Mouse (Mus musculus): ENCODE measurements around the gene Plet1. TPM values are rescaled to one million over a fixed set of nuclear protein-coding genes. Genes with fewer than 3 reads are reported as not detected.

Plet1 gene
- total and polyA plus RNA-seq, 3 experiments = 0.08 to 0.19 TPM; not detected in 1

DNA sequence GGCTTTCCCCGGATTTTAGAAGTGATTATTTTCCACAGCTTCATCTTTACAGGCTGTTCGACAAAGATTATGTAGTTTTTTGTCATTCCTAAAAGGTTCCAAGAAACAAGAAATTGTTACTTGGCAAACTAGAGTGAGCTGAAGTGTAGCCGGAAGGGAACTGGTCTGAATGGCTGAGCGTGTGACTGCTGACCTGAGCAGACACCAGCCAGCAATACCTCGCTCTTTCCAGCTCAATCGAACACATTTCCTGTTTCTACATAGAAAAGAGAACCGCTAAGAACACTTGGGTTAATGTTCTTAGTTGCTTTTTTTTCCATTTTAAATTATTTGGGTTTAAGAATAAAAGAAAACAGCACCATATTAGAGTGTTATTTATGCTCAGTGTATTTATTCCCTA lies 45.8 kb downstream of the Plet1 start:
- in situ Hi-C loops (cut with MboI; ENCODE audit: low pct_ligation_motif_present, low pct_unique_long_range_greater_than_20kb, low sequenced_read_pairs) (loop anchor here (25.0 kb wide), 1 partner anchor 1003 kb away; no protein-coding TSS in a partner anchor), dilution Hi-C loops (cut with MboI; ENCODE audit: extremely low pct_ligation_motif_present, extremely low pct_unique_long_range_greater_than_20kb, low sequenced_read_pairs) (no loop called here)
- Histone ChIP-seq H3K4me1 (ENCODE audit: control insufficient read depth in 1 of 2, insufficient read depth in 2 of 2) (peaks cover 11 to 25% of the 10 kb centered on the region in 2 experiments), H3K79me2 (replicated peaks; ENCODE audit: control insufficient read depth, extremely low read depth, insufficient read depth, poor library complexity, severe bottlenecking) (no peaks in the 10 kb centered on the region), H3K27me3 (replicated peaks) (peaks cover 4% of the 10 kb centered on the region), H3K27ac (ENCODE audit: insufficient read depth, low read depth) (no peak overlapping the region), H3K4me2 (ENCODE audit: insufficient read depth, low read depth, poor library complexity, severe bottlenecking) (no peak overlapping the region), H3K9ac (ENCODE audit: insufficient read depth, low read depth) (no peak overlapping the region), H3K36me3 (replicated peaks in 1 of 2; ENCODE audit: control insufficient read depth in 1 of 2, insufficient read depth in 1 of 2, low read length in 1 of 2) (no peaks in the 10 kb centered on the region), H3K4me3 (replicated peaks in 1 of 3; ENCODE audit: low read depth in 2 of 3, low read length in 2 of 3, poor library complexity in 1 of 3) (no peak overlapping the region), H3K9me3 (replicated peaks; ENCODE audit: low read length) (no peaks in the 10 kb centered on the region)
- DNase-seq (ENCODE audit: extremely low read depth) = no peak
- TF ChIP-seq USF2 (conservative IDR thresholded peaks at IDR 0.05; ENCODE audit: low read depth, low read length) (no peak), USF1 (IDR thresholded peaks at IDR 0.05; ENCODE audit: low read depth, low read length) (no peak), MEF2A (IDR thresholded peaks at IDR 0.05; ENCODE audit: borderline replicate concordance, low read depth, low read length) (no peak)

DNA sequence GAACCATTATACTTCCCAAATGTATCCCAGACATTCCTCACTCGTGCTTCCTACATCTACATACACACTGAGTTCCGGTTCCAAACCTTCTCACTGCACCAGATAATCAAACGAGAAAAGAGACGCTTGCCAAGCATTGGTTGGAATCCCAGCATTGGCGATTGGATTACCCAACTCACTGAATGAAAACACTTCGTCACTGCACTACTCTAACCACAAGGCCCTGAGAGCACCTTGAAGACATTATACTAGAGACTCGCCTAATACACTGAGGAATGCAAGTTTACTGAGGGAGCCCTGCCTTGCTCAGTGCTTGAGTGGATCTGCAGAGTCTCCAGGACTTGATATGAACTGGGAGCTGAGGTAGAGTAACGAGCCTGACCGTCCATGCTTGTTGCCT lies 48.1 kb downstream of the Plet1 start:
- H3K4me3 ChIP-seq (replicated peaks in 1 of 3; ENCODE audit: low read depth in 2 of 3, low read length in 2 of 3, poor library complexity in 1 of 3) = no peak overlapping the region
- no peak overlapping the region for H3K9ac ChIP-seq (ENCODE audit: insufficient read depth, low read depth)
- dilution Hi-C loops (cut with MboI; ENCODE audit: extremely low pct_ligation_motif_present, extremely low pct_unique_long_range_greater_than_20kb, low sequenced_read_pairs) (no loop called here), in situ Hi-C loops (cut with MboI; ENCODE audit: low pct_ligation_motif_present, low pct_unique_long_range_greater_than_20kb, low sequenced_read_pairs) (loop anchor here (25.0 kb wide), 1 partner anchor 1005 kb away; no protein-coding TSS in a partner anchor)
- no peak overlapping the region for H3K4me2 ChIP-seq (ENCODE audit: insufficient read depth, low read depth, poor library complexity, severe bottlenecking)
- H3K27ac ChIP-seq (ENCODE audit: insufficient read depth, low read depth) = no peak overlapping the region
- H3K4me1 ChIP-seq (ENCODE audit: control insufficient read depth in 1 of 2, insufficient read depth in 2 of 2) = peaks cover 3 to 12% of the 10 kb centered on the region in 2 experiments; a peak in 3 of 4 replicates
- no peak for TF ChIP-seq TBP (conservative IDR thresholded peaks at IDR 0.05; ENCODE audit: low read depth, low read length)
- TF ChIP-seq SIN3A (IDR thresholded peaks at IDR 0.05; ENCODE audit: low read length) = no peak
- TF ChIP-seq ZNF384 (IDR thresholded peaks at IDR 0.05; ENCODE audit: low read depth, low read length) = no peak
- no peak for TF ChIP-seq ZMIZ1 (IDR thresholded peaks at IDR 0.05; ENCODE audit: low read depth, low read length)
- no peak for TF ChIP-seq SMC3 (IDR thresholded peaks at IDR 0.05; ENCODE audit: low read depth, low read length)
- TF ChIP-seq ZKSCAN1 (IDR thresholded peaks at IDR 0.05; ENCODE audit: borderline replicate concordance, low read depth, low read length) = no peak
- no peak for TF ChIP-seq JUND (conservative IDR thresholded peaks at IDR 0.05; ENCODE audit: low read depth, low read length)
- no peak for TF ChIP-seq MAX (IDR thresholded peaks at IDR 0.05; ENCODE audit: low read length)
- H3K27me3 ChIP-seq (replicated peaks) = peaks cover 4% of the 10 kb centered on the region
- no peaks in the 10 kb centered on the region for H3K36me3 ChIP-seq (replicated peaks in 1 of 2; ENCODE audit: control insufficient read depth in 1 of 2, insufficient read depth in 1 of 2, low read length in 1 of 2)
- no peaks in the 10 kb centered on the region for H3K79me2 ChIP-seq (replicated peaks; ENCODE audit: control insufficient read depth, extremely low read depth, insufficient read depth, poor library complexity, severe bottlenecking)
- H3K9me3 ChIP-seq (replicated peaks; ENCODE audit: low read length) = no peaks in the 10 kb centered on the region
- no peak for DNase-seq (ENCODE audit: extremely low read depth)

DNA sequence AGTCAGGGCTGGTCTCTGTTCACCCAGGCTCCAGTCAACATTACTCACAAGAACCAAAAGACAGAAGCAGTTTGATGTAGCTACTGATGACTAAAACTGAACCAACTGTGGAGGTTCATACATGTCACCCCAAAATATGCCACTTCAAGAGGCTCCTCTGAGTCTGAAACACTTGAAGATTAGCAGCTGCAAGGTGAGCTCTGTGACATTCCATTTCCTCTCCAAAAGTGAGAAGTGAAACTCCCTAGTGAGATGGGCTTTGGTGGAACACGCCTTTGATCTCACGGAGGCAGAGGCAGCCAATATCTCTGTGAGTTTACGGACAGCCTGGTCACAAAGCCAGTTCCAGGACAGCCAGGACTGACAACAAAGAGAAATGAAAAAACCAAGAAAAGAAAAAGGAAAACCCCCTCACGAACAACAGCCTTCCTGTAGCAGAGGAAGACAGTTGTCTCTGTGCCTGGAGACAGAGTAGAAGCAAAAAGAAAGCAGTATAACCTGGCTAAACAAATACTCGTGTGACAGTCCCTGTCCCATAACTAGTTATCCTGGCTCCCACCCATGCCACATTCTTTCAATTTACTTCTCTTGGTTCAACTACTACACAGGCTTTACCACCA lies 53.6 kb downstream of the Plet1 start:
- Histone ChIP-seq H3K9me3 (replicated peaks; ENCODE audit: low read length) (no peaks in the 10 kb centered on the region), H3K79me2 (replicated peaks; ENCODE audit: control insufficient read depth, extremely low read depth, insufficient read depth, poor library complexity, severe bottlenecking) (0 out of 2 replicates have a peak, but pooled peaks cover 1% of the 10 kb centered on the region), H3K27me3 (replicated peaks) (peaks cover 3% of the 10 kb centered on the region), H3K4me2 (ENCODE audit: insufficient read depth, low read depth, poor library complexity, severe bottlenecking) (peak overlapping the region; percentile 74), H3K36me3 (replicated peaks in 1 of 2; ENCODE audit: control insufficient read depth in 1 of 2, insufficient read depth in 1 of 2, low read length in 1 of 2) (no peaks in the 10 kb centered on the region), H3K4me1 (ENCODE audit: control insufficient read depth in 1 of 2, insufficient read depth in 2 of 2) (peaks cover 20 to 37% of the 10 kb centered on the region in 2 experiments), H3K4me3 (replicated peaks in 1 of 3; ENCODE audit: low read depth in 2 of 3, low read length in 2 of 3, poor library complexity in 1 of 3) (no peak overlapping the region), H3K9ac (ENCODE audit: insufficient read depth, low read depth) (peak overlapping the region; percentile 44; the same call in 1 of the 2 replicates), H3K27ac (ENCODE audit: insufficient read depth, low read depth) (peak overlapping the region; percentile 69)
- in situ Hi-C loops (cut with MboI; ENCODE audit: low pct_ligation_motif_present, low pct_unique_long_range_greater_than_20kb, low sequenced_read_pairs) = loop anchor here (25.0 kb wide), 1 partner anchor 1011 kb away; no protein-coding TSS in a partner anchor
- DNase-seq (ENCODE audit: extremely low read depth) = peak; percentile 86
- dilution Hi-C loops (cut with MboI; ENCODE audit: extremely low pct_ligation_motif_present, extremely low pct_unique_long_range_greater_than_20kb, low sequenced_read_pairs) = no loop called here
- TF ChIP-seq POLR2A (IDR thresholded peaks at IDR 0.05; ENCODE audit: low read depth, low read length) (0 out of 2 replicates have a peak, but pooled peaks have one; percentile 18), POLR2AphosphoS2 (IDR thresholded peaks at IDR 0.05; ENCODE audit: low read depth, low read length) (no peak), TBP (conservative IDR thresholded peaks at IDR 0.05; ENCODE audit: low read depth, low read length) (no peak), ZNF384 (IDR thresholded peaks at IDR 0.05; ENCODE audit: low read depth, low read length) (no peak; the same call in 1 of the 2 replicates), MAZ (IDR thresholded peaks at IDR 0.05; ENCODE audit: low read depth, low read length) (no peak; the same call in 1 of the 2 replicates), RCOR1 (conservative IDR thresholded peaks at IDR 0.05; ENCODE audit: low read depth, low read length) (peak; percentile 82), MEF2A (IDR thresholded peaks at IDR 0.05; ENCODE audit: borderline replicate concordance, low read depth, low read length) (peak; percentile 66), ZMIZ1 (IDR thresholded peaks at IDR 0.05; ENCODE audit: low read depth, low read length) (no peak), MYC (IDR thresholded peaks at IDR 0.05; ENCODE audit: low read depth, low read length) (no peak), ZKSCAN1 (IDR thresholded peaks at IDR 0.05; ENCODE audit: borderline replicate concordance, low read depth, low read length) (no peak), UBTF (IDR thresholded peaks at IDR 0.05; ENCODE audit: low read depth, low read length) (no peak), EP300 (IDR thresholded peaks at IDR 0.05; ENCODE audit: low read length) (peak; percentile 98), ETS1 (conservative IDR thresholded peaks at IDR 0.05; ENCODE audit: low read depth, low read length) (peak; percentile 59), USF1 (IDR thresholded peaks at IDR 0.05; ENCODE audit: low read depth, low read length) (no peak), CHD2 (IDR thresholded peaks at IDR 0.05; ENCODE audit: low read length) (peak; percentile 61), TCF12 (IDR thresholded peaks at IDR 0.05; ENCODE audit: low read depth, low read length) (peak; percentile 86), ZC3H11A (IDR thresholded peaks at IDR 0.05; ENCODE audit: low read depth, low read length) (no peak), USF2 (conservative IDR thresholded peaks at IDR 0.05; ENCODE audit: low read depth, low read length) (no peak), RAD21 (IDR thresholded peaks at IDR 0.05; ENCODE audit: low read depth, low read length) (no peak; the same call in 1 of the 2 replicates), CTCF (conservative IDR thresholded peaks at IDR 0.05 in 1 of 2, IDR thresholded peaks at IDR 0.05 in 1 of 2; ENCODE audit: low read depth in 2 of 2, low read length in 2 of 2) (no peak)

Measured in CH12.LX (cell line).